Mouse (Mus musculus): ENCODE measurements around the gene Ric8b.

DNA sequence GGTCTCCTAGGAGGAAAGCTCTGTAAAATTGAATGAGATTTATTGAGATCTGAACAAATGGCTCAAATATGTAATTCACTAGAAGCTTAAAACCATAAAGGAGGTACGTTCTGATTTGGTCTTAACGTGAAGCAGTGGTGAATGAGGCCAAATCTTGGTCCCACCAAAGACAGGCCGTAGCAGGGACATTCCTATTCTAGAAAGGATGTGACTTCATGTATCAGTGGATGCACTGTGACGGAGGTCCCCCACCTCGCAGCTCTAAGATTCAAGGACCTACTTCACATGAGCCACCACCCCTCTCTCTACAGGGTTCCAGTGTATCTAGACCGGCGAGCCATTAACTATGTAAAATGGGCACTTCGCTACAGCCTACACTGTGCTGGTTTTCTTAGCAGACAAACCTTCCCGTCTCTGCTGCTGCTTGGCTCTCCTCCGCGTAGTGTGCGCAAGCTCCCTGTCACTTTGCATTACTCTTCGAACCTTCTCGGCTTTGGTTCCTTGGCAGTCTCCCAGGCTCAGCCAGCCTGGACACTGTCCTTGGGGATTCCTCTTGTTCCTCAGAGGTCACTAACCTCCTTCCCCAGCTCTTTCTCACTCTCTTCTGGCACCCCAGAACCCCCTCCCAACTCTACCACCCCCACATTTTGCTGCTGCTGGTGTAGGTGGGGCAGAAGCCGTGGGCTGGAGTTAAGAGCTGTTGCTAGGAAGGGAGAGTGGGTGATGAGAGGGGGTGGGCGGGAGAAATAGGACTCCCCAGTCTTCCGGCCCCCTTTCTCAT, 8.2 kb upstream of the Ric8b start:
- TF ChIP-seq POLR2A (IDR thresholded peaks at IDR 0.05; ENCODE audit: insufficient read depth, low read depth, low read length) = no peak
- TF ChIP-seq CTCF (IDR thresholded peaks at IDR 0.05) = no peak
- TF ChIP-seq EP300 (IDR thresholded peaks at IDR 0.05; ENCODE audit: insufficient read depth, low read depth, low read length) = no peak

All from heart, adult 2 months (tissue).